18 mouse cellular contexts compared by ENCODE assay signal in the genomic region with DNA sequence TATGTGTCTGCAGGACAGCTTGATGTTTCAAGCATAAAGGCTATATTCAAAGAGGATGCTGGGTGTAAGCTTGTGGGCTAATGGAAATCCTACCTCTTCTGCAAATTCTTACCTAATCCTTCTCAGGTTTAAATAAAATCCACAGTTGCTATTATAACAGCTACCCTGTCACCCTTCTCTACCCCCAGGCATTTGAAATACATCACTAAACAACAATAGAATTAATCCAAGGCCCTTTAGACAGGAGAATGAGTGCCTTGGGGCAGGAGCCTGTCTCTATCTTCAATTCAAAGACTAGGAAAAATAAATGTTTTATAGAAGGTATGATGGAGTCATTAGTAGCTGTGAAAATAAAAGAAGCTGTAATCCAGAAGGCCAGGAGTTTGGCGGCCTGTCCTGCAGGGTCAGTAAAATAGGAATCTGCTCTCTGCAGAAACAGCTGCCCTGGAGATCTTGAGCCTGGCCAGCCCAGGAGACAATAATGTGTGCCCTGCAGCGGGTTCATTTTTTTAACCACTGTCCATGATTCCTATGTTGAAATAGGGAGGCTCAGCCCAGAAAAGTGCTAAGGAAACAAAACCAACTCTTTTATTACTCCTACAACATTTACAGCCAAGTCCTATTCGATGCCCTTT.
"Had no signal": no experiment of that assay in that cellular context is flagged by ENCODE, and none has a peak within 500 bp of the region (broad histone marks: within the 10 kb centered on the region; RNA-seq: fewer than 3 reads in every experiment).

No protein-coding gene starts in this region.

- H3K4me3 ChIP-seq: megakaryocyte, embryonic 14.5 days; midbrain, embryonic 12.5 days; midbrain, embryonic 15.5 days; neural tube, embryonic 13.5 days; neural tube, embryonic 15.5 days had no signal

- H3K27me3 ChIP-seq: midbrain, embryonic 12.5 days; midbrain, embryonic 15.5 days; neural tube, embryonic 13.5 days; neural tube, embryonic 15.5 days had no signal

- DNase-seq: lung, adult 18-20 months; lung, embryonic 14.5 days; lung, postnatal 10 days; lung, postnatal 36 days; right cerebral cortex, adult 18-20 months; right cerebral cortex, postnatal 25 days; right cerebral cortex, postnatal 4 days; spleen, adult 18-20 months; thymus, adult 18-20 months; thymus, postnatal 14 days; thymus, postnatal 4 days had no signal

- H3K9ac ChIP-seq: liver, embryonic 14.5 days; lung, embryonic 14.5 days; midbrain, embryonic 12.5 days; midbrain, embryonic 15.5 days; neural tube, embryonic 13.5 days; neural tube, embryonic 15.5 days had no signal

- H3K36me3 ChIP-seq: midbrain, embryonic 12.5 days; midbrain, embryonic 15.5 days; neural tube, embryonic 13.5 days; neural tube, embryonic 15.5 days had no signal

- H3K9me3 ChIP-seq: megakaryocyte, embryonic 14.5 days; midbrain, embryonic 12.5 days; midbrain, embryonic 15.5 days; neural tube, embryonic 13.5 days; neural tube, embryonic 15.5 days had no signal

- H3K4me1 ChIP-seq: megakaryocyte, embryonic 14.5 days had no signal

- H3K27ac ChIP-seq: liver, embryonic 14.5 days; macrophage; midbrain, embryonic 12.5 days; midbrain, embryonic 15.5 days; neural tube, embryonic 13.5 days; neural tube, embryonic 15.5 days had no signal

- H3K4me2 ChIP-seq: lung, embryonic 14.5 days; midbrain, embryonic 12.5 days; midbrain, embryonic 15.5 days; neural tube, embryonic 13.5 days; neural tube, embryonic 15.5 days had no signal

- ATAC-seq: midbrain, embryonic 15.5 days had no signal
